ENCODE assay signal across 12 mouse cellular contexts in the genomic region with DNA sequence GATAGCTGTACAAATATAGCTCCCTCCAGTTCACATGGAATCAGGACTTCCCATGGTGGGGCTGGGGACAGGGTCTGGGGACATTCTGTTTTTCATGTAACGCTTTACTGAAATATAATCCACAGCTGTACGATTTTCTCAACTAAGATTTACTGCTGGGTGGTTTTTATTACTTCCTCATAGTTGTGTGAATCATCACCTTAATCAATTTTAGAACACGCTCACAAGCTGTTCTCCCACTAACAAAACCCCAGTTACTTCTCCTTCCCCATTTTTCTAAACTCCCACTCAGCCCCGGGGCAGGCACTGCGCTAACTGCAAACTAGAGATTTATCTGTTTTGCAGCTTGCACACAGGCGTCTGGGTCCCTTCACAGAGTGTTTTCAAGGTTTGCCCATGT. TPM values are rescaled to one million over a fixed set of nuclear protein-coding genes. Genes with fewer than 3 reads are reported as not detected.
A peak's percentile ranks its signal among the peaks of the same experiment; 100 is the strongest.
DNase-seq lines count a peak whose midpoint lies in the region; ATAC-seq and TF ChIP-seq lines count a peak whose summit lies in the region.
"Had no signal": no experiment of that assay in that cellular context is flagged by ENCODE, and none has a peak within 500 bp of the region (broad histone marks: within the 10 kb centered on the region; RNA-seq: fewer than 3 reads in every experiment).

No protein-coding gene starts in this region.

- no peaks in the 10 kb centered on the region for H3K36me3 ChIP-seq in intestine, embryonic 16.5 days (ENCODE audit: control insufficient read depth, insufficient read depth, low read length)
- peaks cover 2% of the 10 kb centered on the region; the same call in 1 of the 2 replicates for H3K36me3 ChIP-seq in small intestine, adult 2 months (ENCODE audit: control insufficient read depth, insufficient read depth, low read length)
- H3K36me3 ChIP-seq: liver, embryonic 12.5 days; neural tube, embryonic 13.5 days had no signal

- ATAC-seq in intestine, embryonic 16.5 days: peak; percentile 52; the same call in 1 of the 2 replicates
- no peak for ATAC-seq in CD4-positive, CD25-positive, alpha-beta regulatory T cell, adult 4 months
- ATAC-seq: liver, embryonic 12.5 days had no signal

- peaks cover 4% of the 10 kb centered on the region; the same call in 1 of the 2 replicates for H3K4me1 ChIP-seq in intestine, embryonic 16.5 days (ENCODE audit: control insufficient read depth, insufficient read depth, low read length)
- H3K4me1 ChIP-seq in small intestine, adult 2 months (ENCODE audit: control insufficient read depth, insufficient read depth, insufficient read length, low read length): peaks cover 5% of the 10 kb centered on the region; the same call in 1 of the 2 replicates
- H3K4me1 ChIP-seq: liver, embryonic 12.5 days had no signal

- no peak overlapping the region for H3K4me3 ChIP-seq in layer of hippocampus, adult 2 months
- no peak overlapping the region for H3K4me3 ChIP-seq in intestine, embryonic 16.5 days (ENCODE audit: low read length)
- H3K4me3 ChIP-seq in small intestine, adult 2 months (ENCODE audit: low read depth, low read length): no peak overlapping the region
- H3K4me3 ChIP-seq: liver, embryonic 12.5 days; neural tube, embryonic 13.5 days had no signal

- H3K27ac ChIP-seq in layer of hippocampus, adult 2 months: peak overlapping the region; percentile 20; the same call in 1 of the 2 replicates
- H3K27ac ChIP-seq in intestine, embryonic 16.5 days (ENCODE audit: low read length): peak overlapping the region; percentile 38; the same call in 1 of the 2 replicates
- 0 out of 2 replicates have a peak overlapping the region, but pooled peaks have one; percentile 3 for H3K27ac ChIP-seq in small intestine, adult 2 months (ENCODE audit: insufficient read depth, low read depth, low read length)
- H3K27ac ChIP-seq: liver, embryonic 12.5 days; neural tube, embryonic 13.5 days had no signal

- WGBS in intestine, embryonic 16.5 days: 37% methylated on average over 6 of the region's 6 CpGs
- WGBS in small intestine, adult 2 months: 22% methylated on average over 6 of the region's 6 CpGs

- no peaks in the 10 kb centered on the region for H3K27me3 ChIP-seq in intestine, embryonic 16.5 days (replicated peaks; ENCODE audit: control insufficient read depth, insufficient read depth, low read length)
- no peaks in the 10 kb centered on the region for H3K27me3 ChIP-seq in small intestine, adult 2 months (ENCODE audit: control insufficient read depth, insufficient read depth, low read length)
- H3K27me3 ChIP-seq: liver, embryonic 12.5 days; neural tube, embryonic 13.5 days had no signal

- no peak for TF ChIP-seq POLR2A in small intestine, adult 2 months (IDR thresholded peaks at IDR 0.05; ENCODE audit: low read depth, low read length)

- TF ChIP-seq CTCF in layer of hippocampus, adult 2 months (conservative IDR thresholded peaks at IDR 0.05): no peak
- no peak for TF ChIP-seq CTCF in small intestine, adult 2 months (IDR thresholded peaks at IDR 0.05; ENCODE audit: extremely low read depth, insufficient read length, insufficient replicate concordance, low read depth, low read length)

- peak in 1 of 2 experiments; percentile 47 for DNase-seq in layer of hippocampus, adult 2 months (ENCODE audit: low spot score in 2 of 2)
- no peak for DNase-seq in layer of hippocampus, adult 11-12 months (ENCODE audit: low spot score)
- peak; percentile 39 to 41 for DNase-seq in spleen, postnatal 36 days (ENCODE audit: low spot score in 2 of 2)
- DNase-seq in spleen, postnatal 4 days (ENCODE audit: low spot score in 2 of 2): no peak
- DNase-seq in cerebellum, postnatal 36 days: no peak
- DNase-seq: cerebellum, postnatal 25 days; thymus, postnatal 4 days had no signal

- no peaks in the 10 kb centered on the region for H3K9me3 ChIP-seq in intestine, embryonic 16.5 days (ENCODE audit: control insufficient read depth, low read length)
- H3K9me3 ChIP-seq: liver, embryonic 12.5 days; neural tube, embryonic 13.5 days had no signal

- no peak overlapping the region for H3K4me2 ChIP-seq in intestine, embryonic 16.5 days (ENCODE audit: low read depth, low read length)
- H3K4me2 ChIP-seq: liver, embryonic 12.5 days; neural tube, embryonic 13.5 days had no signal

- H3K9ac ChIP-seq in intestine, embryonic 16.5 days (ENCODE audit: low read depth, low read length): no peak overlapping the region
- H3K9ac ChIP-seq: liver, embryonic 12.5 days; neural tube, embryonic 13.5 days had no signal

RNA-seq across cellular contexts. Expression of a gene that starts 28.8 kb away (rescaled TPM):
- 10 to 100 TPM; 75.0 to 78.4 TPM for total RNA-seq in layer of hippocampus, adult 2 months (2021)
- 17.2 and 22.0 TPM in 2 replicates for polyA plus RNA-seq in intestine, embryonic 16.5 days (2015; fragmentation: Nextera tagmentation; extraction: Ambion mirVana)
- polyA plus RNA-seq in small intestine, adult 2 months (2012; rRNA removed): 23.1 and 71.5 TPM in 2 replicates
- polyA plus RNA-seq in CD4-positive, CD25-positive, alpha-beta regulatory T cell, adult 4 months (2017; shearing (Covaris generic)): 1 to 10 TPM; 1.7 to 4.1 TPM

Comparison
In these comparisons a context has a peak if more than half of its experiments do, and no peak if none do; other contexts are left out.
1. DNase-seq: peak in spleen, postnatal 36 days (2 of 2); none in layer of hippocampus, adult 11-12 months (single experiment), spleen, postnatal 4 days (0 of 2) and cerebellum, postnatal 36 days (0 of 2).
2. Peak in every context shown above with its lines, with median percentiles within 50 percentile points of each other: H3K27ac ChIP-seq.